ENCODE assay signal across 9 mouse cellular contexts in the genomic region with DNA sequence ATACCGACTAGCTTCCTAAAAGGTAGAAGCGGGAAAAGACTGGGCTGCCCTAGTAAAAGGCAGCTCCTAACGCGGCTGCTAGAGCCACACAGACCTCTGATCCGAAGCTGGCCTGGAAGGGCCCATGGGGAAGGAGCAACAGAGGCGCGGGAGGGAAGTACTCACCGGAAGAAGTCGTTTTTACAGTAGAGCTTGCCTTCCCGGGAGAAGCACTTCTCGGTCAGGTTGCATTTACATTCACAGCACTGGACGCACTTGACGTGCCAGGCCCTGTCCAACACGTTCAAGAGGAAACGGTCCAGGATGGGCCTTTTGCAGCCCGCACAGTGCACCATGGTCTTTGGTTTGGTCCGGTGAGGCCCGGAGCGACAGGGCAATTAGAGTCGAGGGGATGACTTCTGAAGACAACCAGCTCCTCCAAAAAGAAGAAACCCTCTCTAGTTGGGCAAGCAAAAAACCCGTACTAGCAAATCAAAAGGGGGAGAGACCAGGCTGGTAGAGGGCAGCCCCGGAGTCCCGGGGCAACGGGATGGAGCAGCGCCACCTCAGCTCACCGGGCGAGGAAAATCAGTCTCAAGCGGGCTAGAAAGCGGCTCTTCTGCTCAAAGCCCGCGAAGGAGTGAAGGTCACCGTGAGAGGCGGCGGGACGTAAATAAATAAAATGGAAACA. TPM values are rescaled to one million over a fixed set of nuclear protein-coding genes. Genes with fewer than 3 reads are reported as not detected.
DNase-seq lines count a peak whose midpoint lies in the region; ATAC-seq and TF ChIP-seq lines count a peak whose summit lies in the region.
"Had no signal": no experiment of that assay in that cellular context is flagged by ENCODE, and none has a peak within 500 bp of the region (broad histone marks: within the 10 kb centered on the region; RNA-seq: fewer than 3 reads in every experiment).

No protein-coding gene starts in this region.

- H3K9me3 ChIP-seq in embryonic facial prominence, embryonic 13.5 days = 0 out of 2 replicates have a peak, but pooled peaks cover 6% of the 10 kb centered on the region
- no peaks in the 10 kb centered on the region for H3K9me3 ChIP-seq in midbrain, embryonic 15.5 days

- TF ChIP-seq CTCF in lung, adult 2 months (IDR thresholded peaks at IDR 0.05; ENCODE audit: insufficient read depth, low read length) = no peak

- no peak overlapping the region for H3K27ac ChIP-seq in embryonic facial prominence, embryonic 13.5 days
- H3K27ac ChIP-seq in midbrain, embryonic 15.5 days = peak overlapping the region; percentile 86
- H3K27ac ChIP-seq: liver, embryonic 14.5 days had no signal

- H3K4me2 ChIP-seq in embryonic facial prominence, embryonic 13.5 days = no peak overlapping the region
- peak overlapping the region; percentile 65 for H3K4me2 ChIP-seq in midbrain, embryonic 15.5 days

- no peaks in the 10 kb centered on the region for H3K36me3 ChIP-seq in embryonic facial prominence, embryonic 13.5 days
- no peaks in the 10 kb centered on the region for H3K36me3 ChIP-seq in midbrain, embryonic 15.5 days (replicated peaks)

- H3K9ac ChIP-seq in embryonic facial prominence, embryonic 13.5 days = no peak overlapping the region; the same call in 1 of the 2 replicates
- H3K9ac ChIP-seq in midbrain, embryonic 15.5 days = peak overlapping the region; percentile 70
- H3K9ac ChIP-seq: liver, embryonic 14.5 days had no signal

- peaks cover 100% of the 10 kb centered on the region for H3K27me3 ChIP-seq in embryonic facial prominence, embryonic 13.5 days
- peaks cover 58% of the 10 kb centered on the region for H3K27me3 ChIP-seq in midbrain, embryonic 15.5 days (replicated peaks)

- H3K4me1 ChIP-seq in lung, adult 2 months (ENCODE audit: control insufficient read depth, insufficient read depth, low read length) = peaks cover 5% of the 10 kb centered on the region
- peaks cover 38% of the 10 kb centered on the region for H3K4me1 ChIP-seq in embryonic facial prominence, embryonic 13.5 days
- peaks cover 27% of the 10 kb centered on the region for H3K4me1 ChIP-seq in midbrain, embryonic 15.5 days

- DNase-seq in lung, adult 2 months = peak; percentile 31
- DNase-seq in lung, postnatal 14 days = no peak
- DNase-seq in induced T-regulatory cell, adult 2 months (ENCODE audit: low read depth) = peak; percentile 39
- no peak for DNase-seq in frontal cortex, postnatal 25 days (ENCODE audit: low spot score in 2 of 2)
- no peak for DNase-seq in spleen, postnatal 4 days (ENCODE audit: low spot score in 2 of 2)
- DNase-seq in adrenal gland, adult 8-10 months = no peak

- ATAC-seq in embryonic facial prominence, embryonic 13.5 days (ENCODE audit: insufficient number of reproducible peaks, insufficient read depth, low FRiP score, low TSS enrichment, low read depth) = no peak
- no peak for ATAC-seq in midbrain, embryonic 15.5 days (replicated peaks)

- WGBS in lung, adult 2 months = 2% methylated on average over 35 of the region's 35 CpGs
- WGBS in embryonic facial prominence, embryonic 13.5 days = under 1% methylated on average over 35 of the region's 35 CpGs
- WGBS in midbrain, embryonic 15.5 days = under 1% methylated on average over 35 of the region's 35 CpGs

- TF ChIP-seq POLR2A in lung, adult 2 months (IDR thresholded peaks at IDR 0.05; ENCODE audit: borderline replicate concordance, extremely low read depth, low read depth, low read length) = no peak

- H3K4me3 ChIP-seq in lung, adult 2 months (replicated peaks; ENCODE audit: extremely low read depth, low read depth, low read length) = no peak overlapping the region
- 0 out of 2 replicates have a peak overlapping the region, but pooled peaks have one; percentile 47 for H3K4me3 ChIP-seq in embryonic facial prominence, embryonic 13.5 days
- H3K4me3 ChIP-seq in midbrain, embryonic 15.5 days = peak overlapping the region; percentile 56

RNA-seq across cellular contexts. Expression of a gene that starts 1.4 kb away (rescaled TPM):
- not detected in 2 replicates for polyA plus RNA-seq in lung, adult 2 months (2012; rRNA removed)
- 0.12 and 0.94 TPM in 2 replicates for polyA plus RNA-seq in embryonic facial prominence, embryonic 13.5 days (2015; fragmentation: Nextera tagmentation; extraction: Ambion mirVana)
- 36.8 and 43.3 TPM in 2 replicates for polyA plus RNA-seq in midbrain, embryonic 15.5 days (2015; fragmentation: Nextera tagmentation; extraction: Ambion mirVana)
- under 1 TPM in 1 of 4 experiments, not detected in 3; 0.52 TPM for total RNA-seq in adrenal gland, adult 8-10 months (2022)
- polyA plus RNA-seq: liver, embryonic 14.5 days had no signal

RNA-seq across cellular contexts. Expression of a gene that starts 10.7 kb away (rescaled TPM):
- 2.9 and 4.4 TPM in 2 replicates for polyA plus RNA-seq in lung, adult 2 months (2012; rRNA removed)
- 55.6 and 58.6 TPM in 2 replicates for polyA plus RNA-seq in embryonic facial prominence, embryonic 13.5 days (2015; fragmentation: Nextera tagmentation; extraction: Ambion mirVana)
- polyA plus RNA-seq in midbrain, embryonic 15.5 days (2015; fragmentation: Nextera tagmentation; extraction: Ambion mirVana) = 49.2 and 53.2 TPM in 2 replicates
- total RNA-seq in adrenal gland, adult 8-10 months (2022) = 10 to 100 TPM; 23.8 to 27.9 (median 24.0) TPM

Comparison
In these comparisons a context has a peak if more than half of its experiments do, and no peak if none do; other contexts are left out.
1. DNase-seq: peak in lung, adult 2 months (single experiment) and induced T-regulatory cell, adult 2 months (single experiment); none in lung, postnatal 14 days (single experiment), frontal cortex, postnatal 25 days (0 of 2), spleen, postnatal 4 days (0 of 2) and adrenal gland, adult 8-10 months (single experiment).
2. RNA of a gene that starts 1.4 kb away (polyA plus RNA-seq): 36.8 to 43.3 TPM in midbrain, embryonic 15.5 days; 0.12 to 0.94 TPM in embryonic facial prominence, embryonic 13.5 days and not detected in lung, adult 2 months; every median in the first group is over 10 times any median in the second.